Mouse (Mus musculus): ENCODE results near the gene Gdi1.
"Not testable (repeated sequence)": the region's sequence is repeated elsewhere in the genome, so short reads cannot be mapped to it uniquely, and the experiment has no call there.

The Gdi1 gene

DNA sequence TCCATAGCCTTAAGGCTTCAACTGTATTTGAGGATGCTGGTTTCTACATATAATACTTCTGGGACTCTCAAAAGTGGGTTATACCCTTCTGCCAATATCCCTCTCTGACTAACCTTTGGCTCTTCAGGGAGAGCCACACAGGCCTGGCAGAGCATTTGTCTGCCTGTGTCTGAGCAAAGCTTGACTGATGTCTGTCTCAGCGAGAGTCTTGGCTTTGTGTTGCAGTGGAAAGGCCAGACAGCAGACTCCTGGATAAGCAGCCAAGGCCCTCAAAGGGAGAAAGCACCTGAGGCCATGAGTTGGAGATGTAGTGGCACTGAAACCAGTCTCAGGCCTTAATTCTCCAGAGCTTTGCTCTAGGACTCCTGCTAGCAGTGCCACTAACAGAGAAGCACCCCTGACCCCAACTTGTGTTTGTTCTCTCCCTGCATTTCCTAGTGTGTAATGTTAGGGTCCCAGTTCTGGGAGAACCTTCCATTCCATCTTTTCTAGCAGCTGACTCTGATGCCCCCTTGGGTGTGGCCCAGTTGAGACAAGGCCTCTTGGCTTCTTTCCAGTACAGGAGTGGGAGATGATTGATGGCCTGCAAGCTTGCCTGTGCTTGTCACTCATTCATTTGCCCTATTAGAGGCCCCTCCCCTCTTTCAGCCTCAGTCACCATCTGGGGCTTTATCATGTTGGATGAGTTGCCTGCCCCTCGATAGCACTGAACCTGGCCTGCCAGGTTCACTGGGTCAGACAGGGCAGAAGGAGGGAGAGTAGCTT, 25.6 kb downstream of the Gdi1 start:
- DNase-seq, result peak; percentile 43

GRCm38 (mm10) chrX:74352645-74353466, 48.1 kb downstream of the Gdi1 start:
- DNase-seq, result no peak

DNA sequence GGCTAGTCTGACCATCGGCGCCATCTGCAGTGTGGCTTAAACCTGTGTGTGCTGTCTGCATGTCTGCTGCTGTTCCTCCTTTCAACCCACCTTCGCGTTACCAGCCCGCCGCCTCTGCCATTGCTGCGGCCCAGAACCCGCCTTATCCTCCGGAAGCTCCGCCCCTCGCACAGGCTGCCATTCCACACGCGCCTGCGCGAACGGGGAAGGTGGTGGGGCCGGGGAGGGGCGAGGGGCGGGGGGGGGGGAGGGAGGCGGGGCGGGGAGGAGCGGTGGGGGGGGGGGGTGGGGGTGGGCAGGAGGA, 48.6 kb downstream of the Gdi1 start, which contains the start of gene Lage3:
Gene Lage3, minus strand, starts transcription at position 152 of the 304 bp plus-strand sequence.
- peak; percentile 81 for DNase-seq

GRCm38 (mm10) chrX:74357069-74357468, 52.3 kb downstream of the Gdi1 start:
- not testable (repeated sequence) for DNase-seq

DNA sequence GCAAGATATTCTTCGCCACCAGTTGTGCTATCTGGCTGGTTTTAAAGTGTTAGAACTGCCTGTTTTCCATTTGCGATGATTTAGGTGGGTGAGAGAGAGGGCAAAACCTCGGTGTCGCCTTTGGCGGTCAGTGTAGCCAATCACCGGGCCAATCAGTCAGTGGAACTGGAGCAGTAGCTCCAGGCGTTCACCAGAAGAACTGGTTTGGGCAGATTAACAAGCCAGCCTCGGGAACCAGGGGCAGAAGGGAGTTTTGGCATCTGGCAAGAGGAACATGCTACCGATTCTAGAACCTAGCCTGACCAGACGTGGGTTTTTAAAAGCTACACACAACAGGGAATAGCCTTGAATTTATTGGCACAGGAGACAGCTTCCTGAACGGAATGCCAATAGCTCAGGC, 54.4 kb downstream of the Gdi1 start:
- no peak for DNase-seq

All from cerebellum, adult 9-10 months (tissue).